Mouse (Mus musculus): ENCODE data around the gene Kyat1.

Gene Kyat1

DNA sequence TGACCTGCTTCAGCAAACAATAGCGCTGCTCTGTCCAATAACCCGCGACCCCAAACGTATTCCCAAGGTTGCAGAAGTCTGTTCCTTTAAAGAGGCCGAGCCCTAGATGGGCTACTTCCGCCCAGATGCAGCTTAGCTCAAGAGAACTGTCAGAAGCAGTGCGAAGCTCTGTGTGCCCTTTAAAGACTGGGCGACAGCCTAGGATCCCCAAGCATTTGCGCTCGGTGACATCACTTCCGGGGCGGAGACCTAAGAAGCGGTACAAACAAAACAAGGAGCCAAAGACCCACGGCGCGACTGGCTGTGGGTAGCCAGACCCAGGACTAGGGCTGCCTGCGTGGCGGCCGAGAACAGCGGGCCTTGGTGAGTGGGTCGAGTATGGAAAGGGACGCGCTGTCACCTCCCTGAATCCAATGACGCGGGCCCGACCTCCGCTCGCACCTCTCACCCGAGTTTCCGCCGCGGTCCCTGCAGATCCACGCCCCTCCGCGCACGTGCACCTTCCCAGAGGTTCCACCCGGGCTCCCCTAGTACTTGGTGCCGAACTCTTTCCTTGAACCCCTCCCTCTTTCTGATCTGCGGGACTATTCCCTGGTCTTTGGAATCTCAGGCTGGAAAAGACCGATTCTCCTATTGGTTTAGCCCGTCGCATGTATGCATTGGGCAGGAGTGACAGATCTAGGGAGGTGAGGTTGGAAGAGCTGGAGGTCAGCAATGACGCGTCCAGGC, at the start of gene Kyat1:
Gene Kyat1, minus strand, starts transcription at position 219 of the 729 bp plus-strand sequence.
- peak; percentile 69 for DNase-seq (ENCODE audit: low spot score)

DNA sequence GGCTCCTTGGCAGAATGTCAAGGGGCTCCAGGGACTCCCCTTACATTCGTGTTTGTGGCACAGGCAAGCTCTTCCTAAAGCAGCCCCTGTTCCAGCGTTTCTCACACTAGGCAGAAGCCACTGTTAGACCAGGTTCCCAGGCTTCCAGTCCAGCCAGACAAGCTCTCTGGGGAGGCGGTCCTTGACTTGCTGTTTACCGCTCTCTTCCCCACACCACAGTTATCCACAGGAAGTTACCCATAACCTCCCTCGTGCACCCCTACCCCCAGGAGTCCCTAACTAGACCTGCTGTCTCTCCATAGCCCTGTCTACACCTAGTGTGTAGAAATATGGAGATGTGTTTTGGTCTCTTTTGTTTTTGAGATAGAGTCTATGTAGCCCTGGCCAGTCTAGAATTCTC, 48.2 kb upstream of the Kyat1 start:
- DNase-seq (ENCODE audit: low spot score): no peak

- DNase-seq (ENCODE audit: low spot score): no peak
These were observed 46.9 kb upstream of the Kyat1 start for GRCm38 (mm10) chr2:30252521-30252920.

GRCm38 (mm10) chr2:30251417-30252104, 45.9 kb upstream of the Kyat1 start:
- no peak for DNase-seq (ENCODE audit: low spot score)

GRCm38 (mm10) chr2:30250166-30251128, 44.8 kb upstream of the Kyat1 start:
- no peak for DNase-seq (ENCODE audit: low spot score)

DNA sequence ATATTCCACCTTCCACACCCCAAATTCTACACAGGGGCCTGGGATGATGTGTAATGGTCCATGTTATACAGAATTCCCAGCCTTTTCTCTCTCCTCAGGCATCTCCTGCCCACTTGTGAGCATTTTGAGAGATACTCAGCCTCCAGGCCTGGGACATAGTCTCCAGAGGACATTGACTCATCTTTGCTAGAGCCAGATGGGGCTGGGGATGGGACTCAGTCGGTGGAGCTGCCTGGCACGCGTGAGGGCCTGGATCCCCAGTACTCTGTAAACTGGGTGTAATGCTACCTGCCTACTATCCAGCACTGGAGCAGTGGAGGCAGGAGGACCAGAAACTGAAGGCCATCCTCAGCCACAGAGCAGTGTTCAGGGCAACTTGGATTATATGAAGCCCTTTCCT, 43.5 kb upstream of the Kyat1 start:
- DNase-seq (ENCODE audit: low spot score): no peak

GRCm38 (mm10) chr2:30247681-30248080, 42.0 kb upstream of the Kyat1 start:
- no peak for DNase-seq (ENCODE audit: low spot score)

DNA sequence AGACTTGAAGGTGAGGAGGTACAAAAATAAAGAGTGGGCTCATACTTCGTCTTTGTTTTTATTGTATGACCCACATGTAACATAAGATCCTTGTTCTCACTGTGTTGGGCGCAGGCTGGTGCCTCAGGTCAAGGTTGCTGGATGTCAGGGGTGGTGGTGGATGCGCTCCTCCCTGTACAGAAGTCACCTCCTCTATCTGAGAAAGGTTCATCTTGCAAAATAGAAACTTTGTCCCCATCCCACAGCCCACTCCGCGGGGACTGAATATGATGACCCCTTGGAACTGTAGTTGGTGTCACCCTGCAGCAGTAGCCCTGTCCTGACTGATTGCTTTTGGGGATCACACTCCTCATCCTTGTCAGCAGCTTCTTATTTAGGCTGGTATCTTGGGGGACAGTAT, 41.4 kb upstream of the Kyat1 start:
- DNase-seq (ENCODE audit: low spot score): no peak

DNA sequence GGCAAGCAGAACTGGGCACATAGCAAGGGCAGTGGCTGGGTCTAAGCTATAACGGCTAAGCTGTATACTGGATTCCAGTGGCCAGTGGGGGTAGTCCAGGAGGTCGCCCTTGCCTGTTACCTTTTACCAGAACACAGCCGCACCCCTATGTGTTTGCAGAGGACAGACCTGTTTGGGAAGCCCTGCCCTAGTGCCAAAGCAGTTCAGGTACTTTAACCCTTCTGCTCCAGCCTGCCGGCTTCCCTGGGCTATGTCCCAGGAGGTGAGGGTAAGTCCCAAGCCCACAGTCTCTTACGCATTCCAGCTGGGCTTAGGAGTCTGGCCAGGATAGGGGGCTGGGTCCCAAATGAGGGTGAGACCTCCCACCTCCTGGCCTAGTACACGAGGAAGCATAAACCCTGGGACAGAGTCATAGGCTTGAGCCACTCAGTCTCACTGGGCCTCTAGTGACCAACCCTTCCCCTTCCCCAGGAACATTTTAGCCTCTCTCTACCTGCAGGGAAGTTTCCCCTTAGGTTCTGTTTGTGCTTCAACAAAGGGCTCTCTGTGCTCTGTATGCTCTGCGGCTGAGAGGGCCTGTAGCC, 39.0 kb upstream of the Kyat1 start:
- no peak for DNase-seq (ENCODE audit: low spot score)

DNA sequence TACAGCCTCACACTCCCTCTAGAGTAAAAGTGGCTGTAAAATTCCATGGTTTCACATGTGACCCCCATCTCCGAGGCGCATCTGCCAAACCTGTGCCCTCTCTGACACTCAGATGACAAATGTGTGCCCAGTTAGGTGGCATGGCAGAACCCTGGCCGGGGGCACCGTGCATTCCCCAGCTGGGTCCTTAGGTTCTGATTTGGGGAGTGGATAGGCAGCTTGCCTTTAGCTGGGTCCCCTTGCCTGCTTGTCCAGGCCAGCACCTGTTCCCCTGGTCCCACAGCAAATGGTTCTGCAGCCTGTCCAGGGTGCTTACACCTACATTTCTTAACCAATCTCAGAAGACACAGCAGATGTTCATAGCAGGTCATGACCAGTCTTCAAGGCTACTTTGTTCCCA, 37.7 kb upstream of the Kyat1 start:
- DNase-seq (ENCODE audit: low spot score): no peak

DNA sequence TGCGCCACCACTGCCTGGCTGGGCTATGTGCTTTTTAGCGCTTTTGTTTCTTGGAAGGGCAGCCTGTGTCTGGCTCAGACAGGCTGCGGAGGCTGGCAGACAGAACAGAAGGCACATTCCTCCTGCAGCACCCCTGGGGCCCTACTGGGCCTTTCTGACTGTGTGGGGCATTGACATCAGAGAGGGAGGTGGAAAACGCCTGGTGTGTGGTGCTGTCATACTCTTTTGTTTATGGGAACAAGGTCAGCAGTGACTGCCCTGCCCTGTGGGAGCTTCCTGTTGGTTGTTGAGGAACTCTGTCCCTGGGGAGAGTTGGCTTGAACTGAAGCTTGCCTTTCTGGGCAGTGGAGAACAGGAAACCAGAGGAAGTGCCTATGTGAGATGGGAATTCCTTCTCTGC, 36.9 kb upstream of the Kyat1 start:
- no peak for DNase-seq (ENCODE audit: low spot score)

DNA sequence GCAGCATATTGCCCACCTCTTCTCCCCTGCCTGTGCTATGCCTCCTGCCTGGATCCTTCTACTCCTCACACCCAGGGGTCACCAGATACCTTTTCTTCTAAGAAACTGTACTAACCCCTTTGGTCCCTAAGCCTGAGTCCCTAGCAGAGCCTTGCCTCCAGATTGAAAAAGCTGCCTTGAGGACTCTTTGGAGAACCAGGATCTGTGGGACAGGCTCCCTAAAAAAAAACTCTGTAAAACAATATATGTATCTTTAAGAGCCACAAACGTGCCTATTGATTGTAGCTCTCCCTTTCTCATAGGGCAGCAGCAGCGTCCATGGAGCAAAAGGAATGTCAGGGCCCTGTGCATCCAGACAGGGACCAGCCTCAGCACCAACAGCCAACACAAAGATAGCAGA, 34.6 kb upstream of the Kyat1 start, which contains the start of gene Gm28035:
Gene Gm28035, plus strand, starts transcription at position 301 of the 400 bp plus-strand sequence.
- no peak for DNase-seq (ENCODE audit: low spot score)

DNA sequence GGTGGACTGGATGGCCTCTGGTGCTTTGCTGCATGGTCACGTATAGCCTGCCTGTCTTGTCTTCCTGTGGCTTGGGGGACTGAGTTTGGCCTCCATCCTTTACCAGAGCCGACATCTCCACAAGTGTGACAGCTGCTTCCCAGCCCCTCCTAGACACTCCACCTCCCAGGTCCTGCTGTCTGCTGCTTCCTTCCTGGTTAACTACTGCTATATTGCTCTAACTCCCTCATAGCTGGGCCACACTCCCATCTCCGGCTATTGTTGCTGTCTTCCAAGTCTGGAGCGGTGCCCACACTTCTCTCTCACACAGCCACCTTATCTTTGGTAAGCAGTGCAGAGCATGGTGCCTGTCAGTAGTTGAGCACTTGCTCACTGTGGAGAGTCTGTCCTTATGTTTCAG, 34.1 kb upstream of the Kyat1 start:
- DNase-seq (ENCODE audit: low spot score): no peak

DNA sequence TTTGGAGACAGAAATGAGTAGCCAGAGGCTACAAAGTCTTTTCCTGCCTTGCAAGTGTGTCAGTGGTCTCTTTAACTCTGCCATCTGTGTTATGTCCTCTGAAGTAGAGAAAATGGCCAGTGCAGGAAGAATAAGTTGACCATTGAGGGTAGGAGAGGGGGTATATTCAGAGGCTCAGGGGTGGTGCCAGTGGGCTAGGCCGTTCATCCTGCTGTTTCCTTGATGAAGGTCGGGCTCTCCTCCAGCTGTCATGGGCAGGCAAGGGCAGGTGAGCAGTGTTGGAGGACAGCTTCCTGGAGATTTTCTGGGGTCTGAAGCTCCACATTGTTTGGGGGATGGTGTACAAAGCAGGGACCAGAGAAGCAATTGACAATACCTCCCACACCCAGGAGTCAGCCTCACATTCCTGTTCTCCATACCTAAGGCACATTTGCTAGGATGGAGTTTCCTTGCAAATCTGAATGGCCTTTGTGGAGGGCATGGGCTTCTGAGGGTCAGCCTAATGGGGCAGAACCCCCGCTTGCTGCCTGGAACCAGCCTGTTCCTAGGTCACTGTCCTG, 33.3 kb upstream of the Kyat1 start:
- DNase-seq (ENCODE audit: low spot score): no peak

DNA sequence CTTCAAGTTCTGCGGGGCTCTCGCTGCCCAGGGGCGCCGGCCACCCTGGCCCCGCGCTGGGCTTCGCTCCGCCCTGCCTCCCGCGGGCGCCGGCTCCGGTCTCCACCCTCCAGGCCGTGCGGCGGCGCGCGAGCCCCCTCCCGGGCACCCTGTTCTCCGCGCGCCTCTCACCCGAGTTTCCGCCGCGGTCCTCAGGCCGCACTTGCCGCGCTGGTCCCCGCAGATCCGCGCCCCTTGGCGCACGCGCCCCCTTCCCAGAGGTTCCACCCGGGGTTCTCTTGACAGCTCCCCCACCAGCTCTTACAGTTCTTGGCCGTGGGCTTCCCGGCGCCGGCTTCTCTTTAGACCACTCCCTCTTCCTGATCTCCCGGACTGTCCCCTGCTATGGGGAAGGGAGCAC, 32.2 kb upstream of the Kyat1 start:
- peak; percentile 60 for DNase-seq (ENCODE audit: low spot score)

DNA sequence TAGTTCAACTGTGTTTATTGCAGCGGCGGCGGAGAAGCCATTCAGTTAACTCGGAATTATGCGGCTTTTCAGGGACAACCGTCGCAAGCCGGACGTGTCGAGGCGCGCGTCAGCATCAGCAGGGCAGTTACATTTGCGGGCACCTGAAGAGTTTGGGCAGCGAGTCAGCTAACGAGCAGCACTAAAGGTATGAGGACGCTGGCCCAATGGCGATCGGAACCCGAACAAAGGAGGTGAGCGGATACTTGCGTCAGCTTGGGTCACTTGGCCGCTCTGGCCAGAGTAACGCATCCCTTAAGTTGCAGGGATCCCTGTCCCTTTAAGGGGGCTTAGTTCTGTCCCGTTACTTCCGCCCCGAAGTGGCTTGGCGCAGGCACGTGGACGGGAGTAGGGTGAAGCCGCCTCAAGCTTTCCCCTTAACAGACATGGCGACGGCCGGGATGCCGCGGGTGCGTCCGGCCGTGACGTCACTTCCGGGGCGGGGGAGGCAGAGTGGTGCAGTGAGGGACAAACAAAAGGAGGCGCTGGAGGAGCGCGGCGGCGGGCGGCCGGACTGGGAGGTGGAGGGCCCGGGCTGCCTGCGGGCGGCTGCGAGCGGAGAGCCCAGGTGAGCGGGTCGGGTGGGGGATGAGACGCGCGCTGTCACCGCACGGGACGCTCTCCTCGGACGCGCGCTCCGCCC, 31.7 kb upstream of the Kyat1 start, which contains the start of gene Lrrc8a:
Gene Lrrc8a, plus strand, starts transcription at position 517 of the 682 bp plus-strand sequence.
- peak; percentile 96 for DNase-seq (ENCODE audit: low spot score)

DNA sequence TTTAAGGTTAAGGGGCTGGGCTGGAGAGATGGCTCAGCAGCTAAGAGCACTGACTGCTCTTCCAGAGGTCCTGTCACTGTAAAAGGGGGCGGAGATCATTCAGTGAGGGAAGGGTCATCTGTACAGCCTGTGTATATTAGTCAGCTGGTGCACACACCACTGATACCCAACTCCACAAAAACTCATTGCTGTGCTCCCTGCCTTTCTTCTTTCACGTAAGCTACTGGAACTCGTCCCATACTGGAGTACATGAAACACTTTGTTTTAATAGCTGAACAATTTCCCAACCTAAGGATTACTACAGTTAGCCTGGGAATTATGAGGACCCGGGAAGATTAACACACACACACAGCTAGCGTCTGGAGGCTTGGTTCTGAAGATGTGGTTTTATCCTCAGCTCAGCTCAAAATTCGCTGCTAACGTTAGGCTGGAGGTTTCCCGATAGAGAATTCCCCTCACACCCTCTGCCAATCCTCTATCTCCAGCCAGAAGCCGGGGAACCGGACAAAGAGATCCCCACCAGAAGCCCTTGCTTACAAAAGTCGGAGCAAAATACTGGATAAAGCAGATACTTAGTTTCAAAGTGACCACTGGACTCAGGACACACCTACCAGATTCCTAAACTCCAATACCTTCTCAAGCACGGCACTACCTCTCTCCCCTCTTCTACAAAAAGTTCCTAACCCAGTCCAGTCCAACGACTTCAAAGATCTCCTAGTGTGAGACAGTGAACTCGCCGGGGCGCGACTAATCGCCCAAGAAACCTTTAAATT, 31.0 kb upstream of the Kyat1 start:
- no peak for DNase-seq (ENCODE audit: low spot score)

DNA sequence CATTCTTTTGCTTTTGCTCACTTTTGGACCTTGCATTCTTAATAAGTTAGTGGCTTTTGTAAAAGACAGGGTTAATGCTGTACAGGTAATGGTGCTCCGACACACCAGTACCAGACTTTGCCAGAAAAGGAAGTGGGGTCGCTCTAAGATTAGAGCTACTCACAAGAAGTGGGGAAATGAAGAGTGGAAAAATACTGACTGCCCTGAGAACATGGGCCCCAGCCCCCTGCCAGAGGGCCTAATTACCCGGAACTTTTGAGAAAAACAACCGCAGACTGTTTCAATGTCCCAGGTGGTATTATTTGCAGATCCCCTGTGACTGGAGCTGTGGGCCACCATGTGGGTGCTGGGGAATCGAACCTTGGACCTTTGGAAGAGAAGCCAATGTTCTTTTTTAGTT, 29.9 kb upstream of the Kyat1 start:
- no peak for DNase-seq (ENCODE audit: low spot score)

DNA sequence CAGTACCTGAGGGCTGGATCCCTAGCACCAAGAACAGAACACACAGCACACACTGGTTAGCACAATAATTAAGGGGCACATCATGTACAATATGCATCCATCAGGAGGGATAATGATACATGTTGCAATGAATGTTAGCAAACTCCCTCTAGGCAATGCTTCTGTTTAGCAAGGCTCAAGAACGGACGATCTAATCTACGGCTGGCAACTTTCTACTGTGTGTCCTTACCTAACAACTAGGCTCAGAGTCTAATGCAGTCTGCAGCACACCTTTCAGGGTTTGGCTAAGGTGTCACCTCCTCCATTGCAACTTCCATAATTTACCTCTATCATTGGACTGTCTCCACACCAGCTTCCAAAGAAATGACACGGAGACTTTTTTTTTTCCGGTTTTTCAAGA, 10.6 kb upstream of the Kyat1 start:
- no peak for DNase-seq (ENCODE audit: low spot score)

- DNase-seq (ENCODE audit: low spot score): no peak
These were observed 9.8 kb upstream of the Kyat1 start for GRCm38 (mm10) chr2:30215493-30215892.

Measured in ovary, postnatal 10 days (tissue).